Mouse (Mus musculus): Measurements from ENCODE around the gene Gm9964. TPM values are rescaled to one million over a fixed set of nuclear protein-coding genes. Genes with fewer than 3 reads are reported as not detected.

The Gm9964 gene
- total and polyA plus RNA-seq, 2 experiments: not detected

DNA sequence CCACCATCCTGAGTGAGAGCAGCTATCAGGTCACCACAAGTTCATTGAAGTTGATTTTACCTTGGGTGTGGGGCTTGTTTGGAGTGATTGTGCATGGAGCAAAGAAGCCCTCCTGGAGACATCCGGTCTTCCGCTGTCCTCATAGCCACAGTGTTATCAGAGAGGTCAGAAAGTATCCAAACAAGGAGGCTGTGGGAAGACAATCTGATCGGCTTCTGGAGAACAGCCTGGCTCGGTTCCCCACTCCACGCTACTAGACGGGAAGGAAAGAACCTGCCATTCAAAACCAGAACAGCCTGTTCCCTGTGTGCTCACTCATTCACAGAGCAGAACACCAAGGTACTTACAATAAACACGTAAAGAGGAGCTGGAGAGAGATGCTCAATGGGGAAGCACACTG lies 23.1 kb upstream of the Gm9964 start:
- H3K36me3 ChIP-seq (ENCODE audit: control insufficient read depth, insufficient read depth, low read length): no peaks in the 10 kb centered on the region
- H3K9ac ChIP-seq (ENCODE audit: low read depth, low read length): no peak overlapping the region
- 45% methylated on average over 7 of the region's 7 CpGs for WGBS
- DNase-seq (ENCODE audit: extremely low read depth, low read depth, low spot score): no peak
- H3K4me3 ChIP-seq (ENCODE audit: insufficient read depth, low read depth, low read length): no peak overlapping the region
- no peaks in the 10 kb centered on the region; the same call in 1 of the 2 replicates for H3K4me1 ChIP-seq (ENCODE audit: control insufficient read depth, insufficient read depth, low read length)
- no peak for TF ChIP-seq CTCF (IDR thresholded peaks at IDR 0.05; ENCODE audit: low read depth, low read length)
- no peak for TF ChIP-seq POLR2A (IDR thresholded peaks at IDR 0.05; ENCODE audit: extremely low read depth, insufficient read depth, low read length)
- no peak overlapping the region for H3K27ac ChIP-seq (replicated peaks; ENCODE audit: insufficient read depth, low read depth, low read length)
- no peaks in the 10 kb centered on the region for H3K27me3 ChIP-seq (ENCODE audit: control insufficient read depth, insufficient read depth, low read length)
- H3K79me2 ChIP-seq (ENCODE audit: control insufficient read depth, insufficient read depth, low read length): no peaks in the 10 kb centered on the region

DNA sequence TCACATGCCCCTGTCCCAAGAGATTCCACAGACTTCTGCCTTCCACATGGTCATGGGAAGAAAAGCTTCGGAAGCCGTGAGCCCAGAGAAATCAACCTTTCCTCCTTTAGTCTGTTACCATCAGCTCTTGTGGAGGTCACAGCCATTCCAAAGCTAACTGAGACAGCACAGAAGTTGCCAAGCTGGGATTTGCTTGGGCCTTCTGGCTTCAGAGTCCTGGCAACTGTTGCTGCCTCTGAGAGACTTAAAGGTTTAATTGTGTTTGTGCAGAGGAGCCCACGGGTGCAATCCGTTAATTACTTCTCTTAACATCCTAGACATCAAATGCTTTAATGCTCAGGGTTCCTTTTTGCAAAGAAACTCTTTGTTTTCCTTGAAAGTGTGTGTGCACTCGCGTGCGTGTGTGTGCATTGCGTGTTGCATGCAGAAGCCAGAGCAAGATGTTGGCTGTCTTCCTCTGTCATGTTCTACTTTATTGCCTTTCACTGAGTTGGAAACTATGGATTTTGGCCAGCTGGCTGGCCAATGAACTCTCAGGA lies 20.2 kb upstream of the Gm9964 start:
- H3K27ac ChIP-seq (replicated peaks; ENCODE audit: insufficient read depth, low read depth, low read length): no peak overlapping the region
- DNase-seq (ENCODE audit: extremely low read depth, low read depth, low spot score): no peak
- H3K27me3 ChIP-seq (ENCODE audit: control insufficient read depth, insufficient read depth, low read length): no peaks in the 10 kb centered on the region
- no peak for TF ChIP-seq CTCF (IDR thresholded peaks at IDR 0.05; ENCODE audit: low read depth, low read length)
- TF ChIP-seq POLR2A (IDR thresholded peaks at IDR 0.05; ENCODE audit: extremely low read depth, insufficient read depth, low read length): no peak
- no peaks in the 10 kb centered on the region for H3K79me2 ChIP-seq (ENCODE audit: control insufficient read depth, insufficient read depth, low read length)
- H3K4me3 ChIP-seq (ENCODE audit: insufficient read depth, low read depth, low read length): no peak overlapping the region
- no peaks in the 10 kb centered on the region for H3K36me3 ChIP-seq (ENCODE audit: control insufficient read depth, insufficient read depth, low read length)
- H3K4me1 ChIP-seq (ENCODE audit: control insufficient read depth, insufficient read depth, low read length): no peaks in the 10 kb centered on the region; the same call in 1 of the 2 replicates
- 94% methylated on average over 8 of the region's 8 CpGs for WGBS
- H3K9ac ChIP-seq (ENCODE audit: low read depth, low read length): no peak overlapping the region

DNA sequence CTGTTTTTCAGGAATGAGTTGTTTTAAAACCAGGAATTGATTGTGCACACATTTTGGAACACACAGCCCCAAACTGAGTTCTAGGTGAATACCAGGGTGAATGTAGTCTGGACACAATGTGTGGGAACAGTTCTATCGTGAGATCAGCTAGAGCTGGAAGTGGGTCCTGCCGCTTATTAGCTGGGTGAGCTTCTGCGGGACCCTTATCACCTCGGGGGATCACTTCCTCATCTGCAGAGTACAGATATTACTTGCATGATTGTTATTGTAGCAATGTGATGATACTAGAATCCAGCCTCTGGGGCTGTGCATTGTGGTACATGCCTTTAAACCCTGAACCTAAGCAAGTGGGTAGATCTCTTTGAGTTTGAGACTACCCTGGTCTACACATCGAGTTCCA lies 13.8 kb upstream of the Gm9964 start:
- H3K36me3 ChIP-seq (ENCODE audit: control insufficient read depth, insufficient read depth, low read length): no peaks in the 10 kb centered on the region
- no peak overlapping the region for H3K9ac ChIP-seq (ENCODE audit: low read depth, low read length)
- no peak overlapping the region for H3K4me3 ChIP-seq (ENCODE audit: insufficient read depth, low read depth, low read length)
- 0 out of 2 replicates have a peak, but pooled peaks cover 2% of the 10 kb centered on the region for H3K4me1 ChIP-seq (ENCODE audit: control insufficient read depth, insufficient read depth, low read length)
- no peak overlapping the region for H3K27ac ChIP-seq (replicated peaks; ENCODE audit: insufficient read depth, low read depth, low read length)
- no peak for DNase-seq (ENCODE audit: extremely low read depth, low read depth, low spot score)
- no peaks in the 10 kb centered on the region for H3K27me3 ChIP-seq (ENCODE audit: control insufficient read depth, insufficient read depth, low read length)
- WGBS: 84% methylated on average over 5 of the region's 5 CpGs
- H3K79me2 ChIP-seq (ENCODE audit: control insufficient read depth, insufficient read depth, low read length): no peaks in the 10 kb centered on the region
- TF ChIP-seq POLR2A (IDR thresholded peaks at IDR 0.05; ENCODE audit: extremely low read depth, insufficient read depth, low read length): no peak
- TF ChIP-seq CTCF (IDR thresholded peaks at IDR 0.05; ENCODE audit: low read depth, low read length): no peak

DNA sequence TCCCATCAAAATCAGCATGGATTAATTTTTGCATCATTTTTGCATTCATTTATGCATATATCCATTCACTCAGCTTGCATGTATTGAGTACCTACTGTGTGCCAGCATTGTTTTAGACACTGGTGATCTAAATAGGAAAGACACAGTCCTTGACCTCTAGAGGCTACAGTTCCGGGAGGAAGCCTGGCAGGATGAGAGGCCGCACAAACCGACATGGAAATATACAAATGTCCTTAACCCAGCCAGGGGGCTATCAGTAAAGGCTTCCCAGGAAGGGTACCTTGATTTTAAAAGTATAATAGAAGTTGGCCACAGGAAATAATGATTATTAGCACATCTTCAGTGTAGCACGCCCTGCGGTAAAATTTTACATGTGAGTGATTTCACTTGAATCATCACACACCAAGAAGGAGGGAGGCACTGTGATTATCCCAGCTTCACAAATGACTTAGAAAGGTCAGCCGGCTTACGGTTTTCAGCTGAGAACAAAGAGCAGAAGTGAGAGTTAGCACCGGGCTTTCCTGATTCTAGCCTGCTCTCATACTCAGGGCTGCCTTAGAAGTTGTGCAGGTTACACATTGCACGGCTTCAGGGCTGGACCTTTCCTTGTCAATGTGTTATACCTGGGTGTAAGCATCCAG lies 11.0 kb upstream of the Gm9964 start:
- no peak overlapping the region for H3K9ac ChIP-seq (ENCODE audit: low read depth, low read length)
- 69% methylated on average over 9 of the region's 9 CpGs for WGBS
- H3K79me2 ChIP-seq (ENCODE audit: control insufficient read depth, insufficient read depth, low read length): no peaks in the 10 kb centered on the region
- no peak overlapping the region for H3K4me3 ChIP-seq (ENCODE audit: insufficient read depth, low read depth, low read length)
- DNase-seq (ENCODE audit: extremely low read depth, low read depth, low spot score): no peak
- H3K27ac ChIP-seq (replicated peaks; ENCODE audit: insufficient read depth, low read depth, low read length): no peak overlapping the region; the same call in 1 of the 2 replicates
- no peak for TF ChIP-seq CTCF (IDR thresholded peaks at IDR 0.05; ENCODE audit: low read depth, low read length)
- no peaks in the 10 kb centered on the region for H3K27me3 ChIP-seq (ENCODE audit: control insufficient read depth, insufficient read depth, low read length)
- H3K36me3 ChIP-seq (ENCODE audit: control insufficient read depth, insufficient read depth, low read length): no peaks in the 10 kb centered on the region
- H3K4me1 ChIP-seq (ENCODE audit: control insufficient read depth, insufficient read depth, low read length): 0 out of 2 replicates have a peak, but pooled peaks cover 2% of the 10 kb centered on the region

DNA sequence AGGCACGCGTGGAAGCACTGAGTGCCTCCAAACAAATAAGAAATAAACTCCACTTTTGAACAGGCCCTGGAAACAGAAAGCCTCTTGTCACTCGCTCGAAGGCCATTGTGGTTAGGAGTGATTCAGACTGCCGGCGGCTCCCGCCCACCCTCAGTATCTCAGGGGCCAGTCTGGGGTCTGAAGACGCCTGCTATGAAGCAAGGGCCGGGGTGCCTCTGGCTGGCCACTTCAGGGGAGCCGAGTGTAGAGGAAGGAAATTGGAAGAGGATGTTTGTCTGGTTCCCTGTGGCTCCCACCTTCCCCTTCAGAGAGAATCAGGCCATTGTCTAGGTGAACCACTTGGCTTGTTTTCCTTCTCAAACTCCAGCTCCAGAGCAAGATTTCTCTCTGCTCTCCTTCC lies 10.3 kb upstream of the Gm9964 start:
- Histone ChIP-seq H3K79me2 (ENCODE audit: control insufficient read depth, insufficient read depth, low read length) (no peaks in the 10 kb centered on the region), H3K36me3 (ENCODE audit: control insufficient read depth, insufficient read depth, low read length) (no peaks in the 10 kb centered on the region), H3K4me3 (ENCODE audit: insufficient read depth, low read depth, low read length) (no peak overlapping the region), H3K9ac (ENCODE audit: low read depth, low read length) (no peak overlapping the region), H3K4me1 (ENCODE audit: control insufficient read depth, insufficient read depth, low read length) (0 out of 2 replicates have a peak, but pooled peaks cover 2% of the 10 kb centered on the region), H3K27me3 (ENCODE audit: control insufficient read depth, insufficient read depth, low read length) (no peaks in the 10 kb centered on the region), H3K27ac (replicated peaks; ENCODE audit: insufficient read depth, low read depth, low read length) (0 out of 2 replicates have a peak overlapping the region, but pooled peaks have one; percentile 3)
- no peak for DNase-seq (ENCODE audit: extremely low read depth, low read depth, low spot score)
- TF ChIP-seq CTCF (IDR thresholded peaks at IDR 0.05; ENCODE audit: low read depth, low read length) (no peak), POLR2A (IDR thresholded peaks at IDR 0.05; ENCODE audit: extremely low read depth, insufficient read depth, low read length) (no peak)
- 60% methylated on average over 10 of the region's 10 CpGs for WGBS

DNA sequence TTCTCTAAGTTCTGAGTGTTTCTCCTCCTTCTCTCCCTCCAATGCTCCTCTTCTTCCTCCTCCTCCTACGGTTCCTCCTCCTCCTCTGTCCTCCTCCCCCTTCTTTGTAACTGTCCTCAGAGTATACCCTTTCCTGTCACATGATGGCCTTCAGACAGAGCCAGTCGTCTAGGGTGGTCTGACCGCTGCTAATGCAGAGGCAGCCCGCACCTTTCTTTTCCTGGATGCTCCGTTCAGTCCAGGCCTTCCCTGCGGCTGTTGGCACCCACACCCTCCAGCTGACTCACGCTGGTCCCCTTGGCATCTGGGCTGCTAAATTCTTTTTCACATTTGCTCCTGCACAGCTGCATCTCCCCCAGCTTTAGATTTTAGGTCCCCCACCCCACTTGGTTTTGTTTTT lies 9.8 kb upstream of the Gm9964 start:
- H3K4me1 ChIP-seq (ENCODE audit: control insufficient read depth, insufficient read depth, low read length): 0 out of 2 replicates have a peak, but pooled peaks cover 2% of the 10 kb centered on the region
- H3K79me2 ChIP-seq (ENCODE audit: control insufficient read depth, insufficient read depth, low read length): no peaks in the 10 kb centered on the region
- no peaks in the 10 kb centered on the region for H3K36me3 ChIP-seq (ENCODE audit: control insufficient read depth, insufficient read depth, low read length)
- no peaks in the 10 kb centered on the region for H3K27me3 ChIP-seq (ENCODE audit: control insufficient read depth, insufficient read depth, low read length)
- 0 out of 2 replicates have a peak overlapping the region, but pooled peaks have one; percentile 3 for H3K27ac ChIP-seq (replicated peaks; ENCODE audit: insufficient read depth, low read depth, low read length)
- 0 out of 2 replicates have a peak overlapping the region, but pooled peaks have one; percentile 14 for H3K9ac ChIP-seq (ENCODE audit: low read depth, low read length)
- WGBS: 72% methylated on average over 7 of the region's 7 CpGs
- no peak for TF ChIP-seq POLR2A (IDR thresholded peaks at IDR 0.05; ENCODE audit: extremely low read depth, insufficient read depth, low read length)
- TF ChIP-seq CTCF (IDR thresholded peaks at IDR 0.05; ENCODE audit: low read depth, low read length): no peak
- no peak for DNase-seq (ENCODE audit: extremely low read depth, low read depth, low spot score)
- H3K4me3 ChIP-seq (ENCODE audit: insufficient read depth, low read depth, low read length): no peak overlapping the region

Data from liver, adult 2 months (tissue).